In the genomic region with DNA sequence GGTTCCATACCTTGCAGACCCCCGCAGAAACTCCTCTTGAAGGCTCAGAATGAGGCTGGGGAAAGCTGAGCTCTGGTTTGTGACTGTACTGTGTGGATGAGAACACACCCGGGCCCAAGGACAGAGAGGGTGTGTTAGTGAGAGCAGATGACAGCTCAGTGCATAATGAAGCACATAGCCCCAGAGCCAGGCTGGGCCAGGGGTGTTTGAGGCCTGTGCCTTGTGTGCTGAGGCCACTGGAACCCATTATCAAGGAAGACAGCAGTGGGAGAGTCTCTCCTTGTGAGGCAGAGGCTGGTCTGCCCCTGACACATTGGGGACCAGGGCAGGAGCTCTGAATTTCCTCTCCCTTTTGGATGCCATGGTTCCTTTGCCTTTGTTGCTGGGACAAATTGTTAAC, we compare ENCODE assay signal across 16 mouse cellular contexts.
"Had no signal": no experiment of that assay in that cellular context is flagged by ENCODE, and none has a peak within 500 bp of the region (broad histone marks: within the 10 kb centered on the region; RNA-seq: fewer than 3 reads in every experiment).

No protein-coding gene starts in this region.

- DNase-seq: retina, postnatal 1 day; right cerebral cortex, adult 18-20 months; right cerebral cortex, postnatal 14 days; right cerebral cortex, postnatal 25 days; right cerebral cortex, postnatal 4 days; spleen, adult 18-20 months; thymus, adult 18-20 months; thymus, adult 2 months; thymus, postnatal 14 days; thymus, postnatal 25 days; thymus, postnatal 36 days; thymus, postnatal 4 days had no signal

- H3K36me3 ChIP-seq: neural tube, embryonic 13.5 days; neural tube, embryonic 15.5 days; stomach, embryonic 15.5 days had no signal

- H3K4me3 ChIP-seq: neural tube, embryonic 13.5 days; neural tube, embryonic 15.5 days; stomach, embryonic 15.5 days had no signal

- H3K9me3 ChIP-seq: neural tube, embryonic 13.5 days; neural tube, embryonic 15.5 days; stomach, embryonic 15.5 days had no signal

- H3K27ac ChIP-seq: neural tube, embryonic 13.5 days; neural tube, embryonic 15.5 days; stomach, embryonic 15.5 days; stomach, postnatal 0 days had no signal

- H3K9ac ChIP-seq: neural tube, embryonic 13.5 days; neural tube, embryonic 15.5 days; stomach, embryonic 15.5 days had no signal

- H3K27me3 ChIP-seq: neural tube, embryonic 13.5 days; neural tube, embryonic 15.5 days; stomach, embryonic 15.5 days had no signal
